Mouse (Mus musculus): ENCODE measurements at regions not wholly inside any gene's neighbourhood (a gene's known extent, or its start where the extent isn't known, plus 50 kb on each side); places are given as distances from the start of the nearest gene placed in this dataset.

GRCm38 (mm10) chr13:11490766-11491165 lies 616.0 kb downstream of the Ryr2 start:
- DNase-seq (ENCODE audit: extremely low read depth, low read depth, low spot score) = no peak

GRCm38 (mm10) chr13:11483142-11483541 lies 623.6 kb downstream of the Ryr2 start:
- no peak for DNase-seq (ENCODE audit: extremely low read depth, low read depth, low spot score)

GRCm38 (mm10) chr13:11482701-11483100 lies 624.0 kb downstream of the Ryr2 start:
- no peak for DNase-seq (ENCODE audit: extremely low read depth, low read depth, low spot score)

GRCm38 (mm10) chr13:11460251-11460650 lies 646.5 kb downstream of the Ryr2 start:
- DNase-seq (ENCODE audit: extremely low read depth, low read depth, low spot score) = no peak

- DNase-seq (ENCODE audit: extremely low read depth, low read depth, low spot score) = no peak
These were observed 651.6 kb downstream of the Ryr2 start for GRCm38 (mm10) chr13:11455113-11455512.

- no peak for DNase-seq (ENCODE audit: extremely low read depth, low read depth, low spot score)
These were observed 654.3 kb downstream of the Ryr2 start for GRCm38 (mm10) chr13:11452448-11452847.

- no peak for DNase-seq (ENCODE audit: extremely low read depth, low read depth, low spot score)
These were observed 674.0 kb downstream of the Ryr2 start for GRCm38 (mm10) chr13:11432465-11433339.

GRCm38 (mm10) chr13:11426820-11427219 lies 679.9 kb downstream of the Ryr2 start:
- DNase-seq (ENCODE audit: extremely low read depth, low read depth, low spot score) = no peak

- no peak for DNase-seq (ENCODE audit: extremely low read depth, low read depth, low spot score)
These were observed 714.7 kb downstream of the Ryr2 start for GRCm38 (mm10) chr13:11392027-11392426.

- DNase-seq (ENCODE audit: extremely low read depth, low read depth, low spot score) = no peak
These were observed 731.3 kb downstream of the Ryr2 start for GRCm38 (mm10) chr13:11375452-11375851.

GRCm38 (mm10) chr13:11369456-11369855 lies 737.3 kb downstream of the Ryr2 start:
- DNase-seq (ENCODE audit: extremely low read depth, low read depth, low spot score) = no peak

GRCm38 (mm10) chr13:11362872-11363271 lies 743.9 kb downstream of the Ryr2 start:
- no peak for DNase-seq (ENCODE audit: extremely low read depth, low read depth, low spot score)

- no peak for DNase-seq (ENCODE audit: extremely low read depth, low read depth, low spot score)
These were observed 758.3 kb downstream of the Ryr2 start for GRCm38 (mm10) chr13:11348502-11348849.

- DNase-seq (ENCODE audit: extremely low read depth, low read depth, low spot score) = no peak
These were observed 758.8 kb downstream of the Ryr2 start for GRCm38 (mm10) chr13:11347787-11348501.

- DNase-seq (ENCODE audit: extremely low read depth, low read depth, low spot score) = no peak
These were observed 762.2 kb downstream of the Ryr2 start for GRCm38 (mm10) chr13:11344500-11344899.

- DNase-seq (ENCODE audit: extremely low read depth, low read depth, low spot score) = no peak
These were observed 768.5 kb downstream of the Ryr2 start for GRCm38 (mm10) chr13:11338297-11338616.

- DNase-seq (ENCODE audit: extremely low read depth, low read depth, low spot score) = no peak
These were observed 769.0 kb downstream of the Ryr2 start for GRCm38 (mm10) chr13:11337610-11338296.

- DNase-seq (ENCODE audit: extremely low read depth, low read depth, low spot score) = no peak
These were observed 769.8 kb downstream of the Ryr2 start for GRCm38 (mm10) chr13:11336958-11337357.

- DNase-seq (ENCODE audit: extremely low read depth, low read depth, low spot score) = no peak
These were observed 774.8 kb downstream of the Ryr2 start for GRCm38 (mm10) chr13:11331991-11332390.

GRCm38 (mm10) chr13:11308716-11309115 lies 798.0 kb downstream of the Ryr2 start:
- DNase-seq (ENCODE audit: extremely low read depth, low read depth, low spot score) = no peak

GRCm38 (mm10) chr13:11295493-11295892 lies 811.3 kb downstream of the Ryr2 start:
- DNase-seq (ENCODE audit: extremely low read depth, low read depth, low spot score) = no peak

- DNase-seq (ENCODE audit: extremely low read depth, low read depth, low spot score) = no peak
These were observed 812.1 kb downstream of the Ryr2 start for GRCm38 (mm10) chr13:11294689-11295088.

Measured in fat pad, adult 2 months (tissue).